Mouse (Mus musculus): ENCODE data around the gene Pcna. TPM values are rescaled to one million over a fixed set of nuclear protein-coding genes. Genes with fewer than 3 reads are reported as not detected.

The Pcna gene
- polyA plus RNA-seq, 1 experiment from 2014 or later, result 280 TPM

- H3K27me3 ChIP-seq (ENCODE audit: control insufficient read depth, insufficient read depth, low read length), result no peaks in the 10 kb centered on the region
- H3K4me3 ChIP-seq (ENCODE audit: low read depth, low read length), result no peak overlapping the region
- no peaks in the 10 kb centered on the region for H3K4me1 ChIP-seq (ENCODE audit: control insufficient read depth, insufficient read depth, low read length)
- no peak overlapping the region for H3K4me2 ChIP-seq (replicated peaks; ENCODE audit: low read depth, low read length)
- no peak for ATAC-seq (ENCODE audit: insufficient number of reproducible peaks, insufficient read depth, low FRiP score, low read depth)
- H3K27ac ChIP-seq (ENCODE audit: low read length), result no peak overlapping the region
- WGBS, result 69% methylated on average over 4 of the region's 4 CpGs
- H3K9me3 ChIP-seq (ENCODE audit: control insufficient read depth, low read depth, low read length), result no peaks in the 10 kb centered on the region
- H3K36me3 ChIP-seq (ENCODE audit: control insufficient read depth, insufficient read depth, low read length), result no peaks in the 10 kb centered on the region
- no peak overlapping the region for H3K9ac ChIP-seq (replicated peaks; ENCODE audit: low read depth, low read length)
These were observed 47.6 kb downstream of the Pcna start for GRCm38 (mm10) chr2:132205549-132205948.

GRCm38 (mm10) chr2:132203773-132204172 is 49.3 kb downstream of the Pcna start:
- Histone ChIP-seq H3K9me3 (ENCODE audit: control insufficient read depth, low read depth, low read length) (no peaks in the 10 kb centered on the region), H3K9ac (replicated peaks; ENCODE audit: low read depth, low read length) (no peak overlapping the region), H3K4me3 (ENCODE audit: low read depth, low read length) (no peak overlapping the region), H3K4me1 (ENCODE audit: control insufficient read depth, insufficient read depth, low read length) (no peaks in the 10 kb centered on the region), H3K27me3 (ENCODE audit: control insufficient read depth, insufficient read depth, low read length) (no peaks in the 10 kb centered on the region), H3K4me2 (replicated peaks; ENCODE audit: low read depth, low read length) (no peak overlapping the region), H3K36me3 (ENCODE audit: control insufficient read depth, insufficient read depth, low read length) (no peaks in the 10 kb centered on the region), H3K27ac (ENCODE audit: low read length) (no peak overlapping the region)
- WGBS, result 78% methylated on average over 3 of the region's 3 CpGs
- no peak for ATAC-seq (ENCODE audit: insufficient number of reproducible peaks, insufficient read depth, low FRiP score, low read depth)

- Histone ChIP-seq H3K9ac (replicated peaks; ENCODE audit: low read depth, low read length) (no peak overlapping the region), H3K4me1 (ENCODE audit: control insufficient read depth, insufficient read depth, low read length) (no peaks in the 10 kb centered on the region), H3K36me3 (ENCODE audit: control insufficient read depth, insufficient read depth, low read length) (no peaks in the 10 kb centered on the region), H3K4me2 (replicated peaks; ENCODE audit: low read depth, low read length) (no peak overlapping the region), H3K27me3 (ENCODE audit: control insufficient read depth, insufficient read depth, low read length) (no peaks in the 10 kb centered on the region), H3K4me3 (ENCODE audit: low read depth, low read length) (no peak overlapping the region), H3K27ac (ENCODE audit: low read length) (no peak overlapping the region), H3K9me3 (ENCODE audit: control insufficient read depth, low read depth, low read length) (no peaks in the 10 kb centered on the region)
- WGBS, result 58% methylated on average over 3 of the region's 3 CpGs
- ATAC-seq (ENCODE audit: insufficient number of reproducible peaks, insufficient read depth, low FRiP score, low read depth), result no peak
These were observed 49.9 kb downstream of the Pcna start for GRCm38 (mm10) chr2:132203186-132203585.

Other genes with a start within 250 kb of the Pcna start
- 13.6 and 13.8 TPM in 2 replicates for gene Rassf2, start 223.1 kb downstream of the Pcna start, polyA plus RNA-seq (2014; fragmentation: Nextera tagmentation; extraction: Ambion mirVana)
- 12.4 and 13.2 TPM in 2 replicates for gene Slc23a2, start 108.2 kb downstream of the Pcna start, polyA plus RNA-seq (2014; fragmentation: Nextera tagmentation; extraction: Ambion mirVana)
- gene Tmem230, start 5.5 kb downstream of the Pcna start, polyA plus RNA-seq (2014; fragmentation: Nextera tagmentation; extraction: Ambion mirVana), result 40.8 and 44.7 TPM in 2 replicates
- 20.8 and 24.2 TPM in 2 replicates for gene Cds2, start 9.8 kb upstream of the Pcna start, polyA plus RNA-seq (2014; fragmentation: Nextera tagmentation; extraction: Ambion mirVana)
- 0.38 and 0.50 TPM in 2 replicates for gene Prokr2, start 132.1 kb upstream of the Pcna start, polyA plus RNA-seq (2014; fragmentation: Nextera tagmentation; extraction: Ambion mirVana)

Data from stomach, embryonic 14.5 days (tissue).